ENCODE assay signal across 8 mouse cellular contexts in genomic region chr13:54565594-54566345, GRCm38 (mm10). TPM values are rescaled to one million over a fixed set of nuclear protein-coding genes. Genes with fewer than 3 reads are reported as not detected.
DNase-seq lines count a peak whose midpoint lies in the region; ATAC-seq and TF ChIP-seq lines count a peak whose summit lies in the region.

No protein-coding gene starts in this region.

- H3K36me3 ChIP-seq in heart, embryonic 10.5 days, result peaks cover 26% of the 10 kb centered on the region
- H3K36me3 ChIP-seq in kidney, embryonic 14.5 days (ENCODE audit: control insufficient read depth, insufficient read depth, low read length), result peaks cover 21% of the 10 kb centered on the region
- no peaks in the 10 kb centered on the region; the same call in 1 of the 2 replicates for H3K36me3 ChIP-seq in liver, embryonic 14.5 days (replicated peaks; ENCODE audit: control insufficient read depth, insufficient read depth, low read depth)
- H3K36me3 ChIP-seq in neural tube, embryonic 12.5 days, result peaks cover 18% of the 10 kb centered on the region

- H3K9ac ChIP-seq in kidney, embryonic 14.5 days (ENCODE audit: low read depth, low read length), result peak overlapping the region; percentile 92; the same call in 1 of the 2 replicates
- peak overlapping the region; percentile 94 for H3K9ac ChIP-seq in liver, embryonic 14.5 days (replicated peaks)
- H3K9ac ChIP-seq in neural tube, embryonic 12.5 days, result no peak overlapping the region

- peak overlapping the region; percentile 94 for H3K27ac ChIP-seq in heart, embryonic 10.5 days
- peak overlapping the region; percentile 67; the same call in 1 of the 2 replicates for H3K27ac ChIP-seq in kidney, embryonic 14.5 days (ENCODE audit: low read depth, low read length)
- H3K27ac ChIP-seq in liver, embryonic 14.5 days, result peak overlapping the region; percentile 59
- no peak overlapping the region for H3K27ac ChIP-seq in neural tube, embryonic 12.5 days

- H3K27me3 ChIP-seq in heart, embryonic 10.5 days (ENCODE audit: insufficient read depth, poor library complexity, severe bottlenecking), result no peaks in the 10 kb centered on the region
- no peaks in the 10 kb centered on the region for H3K27me3 ChIP-seq in kidney, embryonic 14.5 days (ENCODE audit: control insufficient read depth, insufficient read depth, low read length)
- no peaks in the 10 kb centered on the region for H3K27me3 ChIP-seq in liver, embryonic 14.5 days (ENCODE audit: control insufficient read depth, insufficient read depth, low read length)
- no peaks in the 10 kb centered on the region for H3K27me3 ChIP-seq in neural tube, embryonic 12.5 days (replicated peaks)

- peak; percentile 35 to 56 for DNase-seq in thymus, adult 18-20 months
- no peak for DNase-seq in thymus, postnatal 0 days (ENCODE audit: low spot score)
- DNase-seq in embryo, embryonic 11.5 days (ENCODE audit: low read depth, low spot score), result peak; percentile 29
- DNase-seq in heart, embryonic 10.5 days (ENCODE audit: low spot score), result peak; percentile 83
- DNase-seq in liver, embryonic 14.5 days (ENCODE audit: low read depth in 3 of 3, low spot score in 3 of 3), result no peak
- no peak for DNase-seq in c-Kit-positive CD71-positive TER-119-positive erythroid progenitor cells, embryonic 14.5 days (ENCODE audit: low spot score)

- H3K4me3 ChIP-seq in heart, embryonic 10.5 days, result peak overlapping the region; percentile 90
- peak overlapping the region; percentile 99 for H3K4me3 ChIP-seq in kidney, embryonic 14.5 days (ENCODE audit: low read length)
- H3K4me3 ChIP-seq in liver, embryonic 14.5 days (ENCODE audit: insufficient read depth in 1 of 2, low read depth in 2 of 2, low read length in 2 of 2), result peak overlapping the region; percentile 86 to 94
- peak overlapping the region; percentile 97 for H3K4me3 ChIP-seq in neural tube, embryonic 12.5 days

- TF ChIP-seq CTCF in liver, embryonic 14.5 days (IDR thresholded peaks at IDR 0.05; ENCODE audit: low read depth), result peak; percentile 83

- H3K4me2 ChIP-seq in kidney, embryonic 14.5 days (replicated peaks; ENCODE audit: low read depth, low read length), result peak overlapping the region; percentile 76
- H3K4me2 ChIP-seq in liver, embryonic 14.5 days (ENCODE audit: low read depth), result peak overlapping the region; percentile 83
- peak overlapping the region; percentile 75 for H3K4me2 ChIP-seq in neural tube, embryonic 12.5 days (replicated peaks)

- TF ChIP-seq EP300 in liver, embryonic 14.5 days (IDR thresholded peaks at IDR 0.05; ENCODE audit: low read depth), result no peak

- peak; percentile 47 for ATAC-seq in kidney, embryonic 14.5 days (ENCODE audit: low FRiP score, low TSS enrichment)
- ATAC-seq in liver, embryonic 14.5 days (ENCODE audit: insufficient read depth), result peak; percentile 69
- peak; percentile 60 for ATAC-seq in neural tube, embryonic 12.5 days (ENCODE audit: low FRiP score, low read depth)

- H3K9me3 ChIP-seq in heart, embryonic 10.5 days, result no peaks in the 10 kb centered on the region
- H3K9me3 ChIP-seq in kidney, embryonic 14.5 days (ENCODE audit: control insufficient read depth, low read length), result no peaks in the 10 kb centered on the region
- no peaks in the 10 kb centered on the region for H3K9me3 ChIP-seq in liver, embryonic 14.5 days (ENCODE audit: control insufficient read depth, low read length)
- H3K9me3 ChIP-seq in neural tube, embryonic 12.5 days, result no peaks in the 10 kb centered on the region

- WGBS in heart, embryonic 10.5 days, result 47% methylated on average over 8 of the region's 8 CpGs
- 27% methylated on average over 8 of the region's 8 CpGs for WGBS in kidney, embryonic 14.5 days
- WGBS in liver, embryonic 14.5 days (ENCODE audit: insufficient replicate concordance), result 38% methylated on average over 8 of the region's 8 CpGs
- 50% methylated on average over 8 of the region's 8 CpGs for WGBS in neural tube, embryonic 12.5 days

- H3K4me1 ChIP-seq in heart, embryonic 10.5 days, result peaks cover 14% of the 10 kb centered on the region
- H3K4me1 ChIP-seq in kidney, embryonic 14.5 days (ENCODE audit: control insufficient read depth, insufficient read depth, low read length), result peaks cover 10% of the 10 kb centered on the region
- peaks cover 9 to 18% of the 10 kb centered on the region in 2 experiments for H3K4me1 ChIP-seq in liver, embryonic 14.5 days (replicated peaks; ENCODE audit: control insufficient read depth in 2 of 2, insufficient read depth in 2 of 2, low read length in 1 of 2)
- H3K4me1 ChIP-seq in neural tube, embryonic 12.5 days, result peaks cover 15% of the 10 kb centered on the region

RNA-seq across cellular contexts. Expression of gene 4833439L19Rik, which starts 0.5 kb away (rescaled TPM):
- polyA plus RNA-seq in thymus, postnatal 0 days (2015; fragmentation: Nextera tagmentation; extraction: Ambion mirVana), result 69.8 and 76.4 TPM in 2 replicates
- polyA plus RNA-seq in heart, embryonic 10.5 days (2016; fragmentation: Nextera tagmentation; extraction: Ambion mirVana), result 146 and 148 TPM in 2 replicates
- 96.7 and 158 TPM in 2 replicates for polyA plus RNA-seq in kidney, embryonic 14.5 days (2014; fragmentation: Nextera tagmentation; extraction: Ambion mirVana)
- 22.2 TPM in 2 replicates for polyA plus RNA-seq in liver, embryonic 14.5 days (2012; rRNA removed)
- polyA plus RNA-seq in liver, embryonic 14.5 days (2014; fragmentation: Nextera tagmentation; extraction: Ambion mirVana), result 36.1 and 45.1 TPM in 2 replicates
- 239 and 254 TPM in 2 replicates for polyA plus RNA-seq in neural tube, embryonic 12.5 days (2016; fragmentation: Nextera tagmentation; extraction: Ambion mirVana)

RNA-seq across cellular contexts. Expression of gene Arl10, which starts 9.0 kb away (rescaled TPM):
- 7.0 and 8.3 TPM in 2 replicates for polyA plus RNA-seq in thymus, postnatal 0 days (2015; fragmentation: Nextera tagmentation; extraction: Ambion mirVana)
- polyA plus RNA-seq in heart, embryonic 10.5 days (2016; fragmentation: Nextera tagmentation; extraction: Ambion mirVana), result 22.8 and 30.1 TPM in 2 replicates
- polyA plus RNA-seq in kidney, embryonic 14.5 days (2014; fragmentation: Nextera tagmentation; extraction: Ambion mirVana), result 29.7 and 33.5 TPM in 2 replicates
- 5.6 and 6.8 TPM in 2 replicates for polyA plus RNA-seq in liver, embryonic 14.5 days (2012; rRNA removed)
- 4.2 and 4.9 TPM in 2 replicates for polyA plus RNA-seq in liver, embryonic 14.5 days (2014; fragmentation: Nextera tagmentation; extraction: Ambion mirVana)
- polyA plus RNA-seq in neural tube, embryonic 12.5 days (2016; fragmentation: Nextera tagmentation; extraction: Ambion mirVana), result 50.2 and 53.3 TPM in 2 replicates

RNA-seq across cellular contexts. Expression of gene Nop16, which starts 24.1 kb away (rescaled TPM):
- 64.8 and 72.4 TPM in 2 replicates for polyA plus RNA-seq in thymus, postnatal 0 days (2015; fragmentation: Nextera tagmentation; extraction: Ambion mirVana)
- polyA plus RNA-seq in heart, embryonic 10.5 days (2016; fragmentation: Nextera tagmentation; extraction: Ambion mirVana), result 79.6 and 112 TPM in 2 replicates
- polyA plus RNA-seq in kidney, embryonic 14.5 days (2014; fragmentation: Nextera tagmentation; extraction: Ambion mirVana), result 78.6 and 88.6 TPM in 2 replicates
- 16.6 and 26.3 TPM in 2 replicates for polyA plus RNA-seq in liver, embryonic 14.5 days (2012; rRNA removed)
- 20.6 and 25.9 TPM in 2 replicates for polyA plus RNA-seq in liver, embryonic 14.5 days (2014; fragmentation: Nextera tagmentation; extraction: Ambion mirVana)
- polyA plus RNA-seq in neural tube, embryonic 12.5 days (2016; fragmentation: Nextera tagmentation; extraction: Ambion mirVana), result 58.0 and 66.2 TPM in 2 replicates

RNA-seq across cellular contexts. Expression of gene Higd2a, which starts 24.2 kb away (rescaled TPM):
- 250 and 258 TPM in 2 replicates for polyA plus RNA-seq in thymus, postnatal 0 days (2015; fragmentation: Nextera tagmentation; extraction: Ambion mirVana)
- polyA plus RNA-seq in heart, embryonic 10.5 days (2016; fragmentation: Nextera tagmentation; extraction: Ambion mirVana), result 179 and 208 TPM in 2 replicates
- 203 and 224 TPM in 2 replicates for polyA plus RNA-seq in kidney, embryonic 14.5 days (2014; fragmentation: Nextera tagmentation; extraction: Ambion mirVana)
- polyA plus RNA-seq in liver, embryonic 14.5 days (2012; rRNA removed), result 55.7 and 57.7 TPM in 2 replicates
- 112 and 113 TPM in 2 replicates for polyA plus RNA-seq in liver, embryonic 14.5 days (2014; fragmentation: Nextera tagmentation; extraction: Ambion mirVana)
- 172 and 180 TPM in 2 replicates for polyA plus RNA-seq in neural tube, embryonic 12.5 days (2016; fragmentation: Nextera tagmentation; extraction: Ambion mirVana)

RNA-seq across cellular contexts. Expression of gene Cltb, which starts 45.4 kb away (rescaled TPM):
- 56.5 and 57.0 TPM in 2 replicates for polyA plus RNA-seq in thymus, postnatal 0 days (2015; fragmentation: Nextera tagmentation; extraction: Ambion mirVana)
- 32.1 and 36.5 TPM in 2 replicates for polyA plus RNA-seq in heart, embryonic 10.5 days (2016; fragmentation: Nextera tagmentation; extraction: Ambion mirVana)
- 36.3 TPM in 2 replicates for polyA plus RNA-seq in kidney, embryonic 14.5 days (2014; fragmentation: Nextera tagmentation; extraction: Ambion mirVana)
- 11.1 and 15.2 TPM in 2 replicates for polyA plus RNA-seq in liver, embryonic 14.5 days (2012; rRNA removed)
- 30.6 and 33.3 TPM in 2 replicates for polyA plus RNA-seq in liver, embryonic 14.5 days (2014; fragmentation: Nextera tagmentation; extraction: Ambion mirVana)
- 68.9 and 71.0 TPM in 2 replicates for polyA plus RNA-seq in neural tube, embryonic 12.5 days (2016; fragmentation: Nextera tagmentation; extraction: Ambion mirVana)

Comparison
In these comparisons a context has a peak if more than half of its experiments do, and no peak if none do; other contexts are left out.
1. DNase-seq: peak in thymus, adult 18-20 months (2 of 2), embryo, embryonic 11.5 days (single experiment) and heart, embryonic 10.5 days (single experiment); none in thymus, postnatal 0 days (single experiment), liver, embryonic 14.5 days (0 of 3) and c-Kit-positive CD71-positive TER-119-positive erythroid progenitor cells, embryonic 14.5 days (single experiment).
2. Peak in every context shown above with its lines, with median percentiles within 50 percentile points of each other: H3K4me3 ChIP-seq, ATAC-seq and H3K4me2 ChIP-seq.